In the genomic region with DNA sequence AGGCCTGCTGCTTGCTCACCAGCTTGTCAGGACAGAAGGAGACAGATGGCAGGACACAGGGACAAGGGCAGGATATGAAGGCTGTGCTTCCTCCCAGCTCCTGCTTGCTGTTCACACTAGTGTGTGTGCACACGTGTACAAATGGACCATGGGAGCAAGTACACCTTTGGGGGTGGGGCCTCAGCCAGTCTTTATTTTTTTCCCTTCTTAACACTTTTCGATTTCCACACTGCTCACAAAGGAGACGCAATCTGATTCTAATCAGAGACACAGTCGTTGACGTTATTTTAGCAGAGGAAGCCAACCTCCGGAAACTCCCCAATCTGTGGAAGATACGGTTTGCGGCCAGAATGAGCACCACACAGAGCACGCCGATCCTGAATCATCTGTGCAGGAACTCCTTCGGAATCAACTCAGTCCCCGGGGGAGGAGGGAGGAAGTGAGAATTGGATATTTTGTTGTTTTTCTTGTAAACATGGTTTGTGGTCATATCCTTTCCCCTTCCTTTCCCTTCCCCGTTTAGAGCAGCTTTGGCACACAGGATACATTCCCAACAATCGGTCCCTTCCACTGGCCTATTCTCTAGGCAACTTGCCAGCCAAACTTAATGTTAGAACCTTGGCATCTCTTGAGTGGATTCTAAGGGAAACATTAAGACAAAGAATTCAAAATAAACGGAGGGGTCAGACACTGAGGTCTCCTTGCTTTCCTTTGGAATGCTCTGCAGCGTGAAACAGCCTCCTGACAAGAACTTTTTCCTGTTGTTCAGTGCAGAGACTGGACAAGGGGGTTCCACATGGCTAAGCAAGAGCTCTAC, we compare ENCODE assay signal across 8 mouse cellular contexts. TPM values are rescaled to one million over a fixed set of nuclear protein-coding genes. Genes with fewer than 3 reads are reported as not detected.
DNase-seq lines count a peak whose midpoint lies in the region; ATAC-seq and TF ChIP-seq lines count a peak whose summit lies in the region.

No protein-coding gene starts in this region.

- CTCF ChIA-PET in Patski (lab: Charles Lee), result interaction anchor here (0.6 kb wide), 1 partner anchor 705 kb away, joined by 3 read pairs; no protein-coding TSS in a partner anchor

- H3K27me3 ChIP-seq in forebrain, embryonic 14.5 days (replicated peaks; ENCODE audit: control insufficient read depth, insufficient read depth, low read length), result no peaks in the 10 kb centered on the region
- no peaks in the 10 kb centered on the region for H3K27me3 ChIP-seq in forebrain, embryonic 11.5 days (ENCODE audit: control insufficient read depth, insufficient read depth, low read length)
- no peaks in the 10 kb centered on the region for H3K27me3 ChIP-seq in Patski
- no peaks in the 10 kb centered on the region for H3K27me3 ChIP-seq in lung, embryonic 16.5 days (ENCODE audit: control insufficient read depth, insufficient read depth, low read depth, low read length)

- TF ChIP-seq CTCF in Patski (IDR thresholded peaks at IDR 0.05), result no peak

- no peak overlapping the region for H3K4me2 ChIP-seq in forebrain, embryonic 14.5 days (ENCODE audit: low read length)
- H3K4me2 ChIP-seq in forebrain, embryonic 11.5 days (ENCODE audit: low read depth, low read length, severe bottlenecking), result no peak overlapping the region
- H3K4me2 ChIP-seq in lung, embryonic 16.5 days (ENCODE audit: low read depth, low read length), result peak overlapping the region; percentile 4; the same call in 1 of the 2 replicates

- DNase-seq in forebrain, embryonic 14.5 days (ENCODE audit: low spot score), result peak; percentile 68
- no peak for DNase-seq in forebrain, embryonic 11.5 days (ENCODE audit: low spot score)
- no peak for DNase-seq in Patski (ENCODE audit: low read depth, low spot score)
- DNase-seq in kidney, adult 18-20 months, result peak; percentile 46
- DNase-seq in urinary bladder, postnatal 25 days (ENCODE audit: low spot score), result no peak

- in situ Hi-C loops in Patski (cut with MboI; ENCODE audit: low pct_unique_long_range_greater_than_20kb), result no loop called here

- no peaks in the 10 kb centered on the region for H3K36me3 ChIP-seq in forebrain, embryonic 14.5 days (ENCODE audit: control insufficient read depth, insufficient read depth, low read length)
- H3K36me3 ChIP-seq in forebrain, embryonic 11.5 days (ENCODE audit: control insufficient read depth, insufficient read depth, low read length), result no peaks in the 10 kb centered on the region
- no peaks in the 10 kb centered on the region for H3K36me3 ChIP-seq in lung, embryonic 16.5 days (ENCODE audit: control insufficient read depth, insufficient read depth, low read length)

- H3K9me3 ChIP-seq in forebrain, embryonic 14.5 days (replicated peaks; ENCODE audit: control insufficient read depth, low read length), result no peaks in the 10 kb centered on the region
- H3K9me3 ChIP-seq in forebrain, embryonic 11.5 days (ENCODE audit: control insufficient read depth, low read length), result no peaks in the 10 kb centered on the region
- no peaks in the 10 kb centered on the region for H3K9me3 ChIP-seq in lung, embryonic 16.5 days (ENCODE audit: control insufficient read depth, low read length)

- no peak overlapping the region for H3K9ac ChIP-seq in forebrain, embryonic 14.5 days (ENCODE audit: low read length)
- H3K9ac ChIP-seq in forebrain, embryonic 11.5 days (ENCODE audit: low read length), result no peak overlapping the region
- H3K9ac ChIP-seq in lung, embryonic 16.5 days (ENCODE audit: low read length), result no peak overlapping the region; the same call in 1 of the 2 replicates

- ATAC-seq in forebrain, embryonic 14.5 days, result no peak
- no peak for ATAC-seq in forebrain, embryonic 11.5 days (replicated peaks; ENCODE audit: low FRiP score)
- ATAC-seq in Patski, result peak; percentile 40
- peak; percentile 76 for ATAC-seq in granulocyte monocyte progenitor cell, adult 5-6 weeks (replicated peaks; ENCODE audit: poor library complexity, severe bottlenecking)
- ATAC-seq in lung, embryonic 16.5 days (ENCODE audit: low read depth), result peak; percentile 89
- no peak for ATAC-seq in monocyte, adult 5-6 weeks (replicated peaks; ENCODE audit: insufficient number of reproducible peaks, low FRiP score, low TSS enrichment, poor library complexity, severe bottlenecking)

- WGBS in forebrain, embryonic 14.5 days, result 71% methylated on average over 16 of the region's 16 CpGs
- WGBS in forebrain, embryonic 11.5 days, result 84% methylated on average over 16 of the region's 16 CpGs
- 23% methylated on average over 16 of the region's 16 CpGs for WGBS in lung, embryonic 16.5 days

- POLR2A ChIA-PET in Patski (lab: Charles Lee), result no interaction called here

- H3K4me3 ChIP-seq in forebrain, embryonic 14.5 days (ENCODE audit: low read depth, low read length), result no peak overlapping the region
- no peak overlapping the region for H3K4me3 ChIP-seq in forebrain, embryonic 11.5 days (ENCODE audit: low read depth, low read length)
- H3K4me3 ChIP-seq in lung, embryonic 16.5 days (ENCODE audit: low read length), result no peak overlapping the region

- H3K27ac ChIP-seq in forebrain, embryonic 14.5 days (ENCODE audit: low read depth, low read length), result 0 out of 2 replicates have a peak overlapping the region, but pooled peaks have one; percentile 27
- H3K27ac ChIP-seq in forebrain, embryonic 11.5 days (ENCODE audit: low read depth, low read length), result no peak overlapping the region
- peak overlapping the region; percentile 92 for H3K27ac ChIP-seq in lung, embryonic 16.5 days (ENCODE audit: low read length)

- no peaks in the 10 kb centered on the region for H3K4me1 ChIP-seq in forebrain, embryonic 14.5 days (ENCODE audit: control insufficient read depth, insufficient read depth, low read length)
- H3K4me1 ChIP-seq in forebrain, embryonic 11.5 days (replicated peaks; ENCODE audit: control insufficient read depth, insufficient read depth, low read length), result 0 out of 2 replicates have a peak, but pooled peaks cover 2% of the 10 kb centered on the region
- H3K4me1 ChIP-seq in lung, embryonic 16.5 days (replicated peaks; ENCODE audit: control insufficient read depth, insufficient read depth, low read length), result peaks cover 28% of the 10 kb centered on the region

RNA-seq across cellular contexts. Expression of a gene that starts 6.7 kb away (rescaled TPM):
- 0.19 and 0.32 TPM in 2 replicates for polyA plus RNA-seq in forebrain, embryonic 14.5 days (2014; fragmentation: Nextera tagmentation; extraction: Ambion mirVana)
- 0.17 and 0.45 TPM in 2 replicates for polyA plus RNA-seq in forebrain, embryonic 11.5 days (2014; fragmentation: Nextera tagmentation; extraction: Ambion mirVana)
- polyA plus RNA-seq in Patski (2021), result not detected
- total RNA-seq in granulocyte monocyte progenitor cell, adult 5-6 weeks (2014; fragmentation: Nextera tagmentation), result not detected in 2 replicates
- total RNA-seq in granulocyte monocyte progenitor cell, adult 5-6 weeks (2017), result 0.86 TPM in 1 of 2 replicates, not detected in the other
- polyA plus RNA-seq in lung, embryonic 16.5 days (2015; fragmentation: Nextera tagmentation; extraction: Ambion mirVana), result 0.40 and 0.58 TPM in 2 replicates
- total RNA-seq in monocyte, adult 5-6 weeks (2017), result 0.67 TPM in 1 of 3 replicates, not detected in the others

Comparison
In these comparisons a context has a peak if more than half of its experiments do, and no peak if none do; other contexts are left out.
1. DNase-seq: peak in forebrain, embryonic 14.5 days (single experiment) and kidney, adult 18-20 months (single experiment); none in forebrain, embryonic 11.5 days (single experiment), Patski (single experiment) and urinary bladder, postnatal 25 days (single experiment).
2. ATAC-seq: peak in Patski (single experiment), granulocyte monocyte progenitor cell, adult 5-6 weeks (single experiment) and lung, embryonic 16.5 days (single experiment); none in forebrain, embryonic 14.5 days (single experiment), forebrain, embryonic 11.5 days (single experiment) and monocyte, adult 5-6 weeks (single experiment).